Mouse (Mus musculus): ENCODE data around the gene Agr3. TPM values are rescaled to one million over a fixed set of nuclear protein-coding genes. Genes with fewer than 3 reads are reported as not detected.

The Agr3 gene
- not detected for total RNA-seq (2023)

DNA sequence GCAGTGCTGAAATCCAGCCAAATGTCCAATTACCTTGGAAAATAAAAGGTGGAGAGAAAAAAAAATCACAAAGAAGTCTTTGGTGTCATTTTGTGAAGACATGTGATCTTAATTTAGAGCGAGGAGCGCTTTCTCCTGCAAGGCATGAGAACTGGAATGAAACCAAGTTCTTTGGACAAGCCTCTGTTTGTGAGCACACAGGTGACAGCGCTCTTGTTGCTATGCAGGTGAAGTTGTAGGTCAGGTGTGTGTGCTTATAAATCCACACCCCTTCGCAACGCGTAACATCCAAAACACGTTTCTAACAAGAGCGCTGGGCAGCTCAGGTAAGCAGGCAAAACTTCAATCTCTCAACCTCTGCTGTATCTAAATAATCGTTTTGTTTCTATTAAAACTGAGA lies at the start of gene Agr3:
TSS of gene Agr3 (plus strand) at position 219 of the 400 bp plus-strand sequence.

DNA sequence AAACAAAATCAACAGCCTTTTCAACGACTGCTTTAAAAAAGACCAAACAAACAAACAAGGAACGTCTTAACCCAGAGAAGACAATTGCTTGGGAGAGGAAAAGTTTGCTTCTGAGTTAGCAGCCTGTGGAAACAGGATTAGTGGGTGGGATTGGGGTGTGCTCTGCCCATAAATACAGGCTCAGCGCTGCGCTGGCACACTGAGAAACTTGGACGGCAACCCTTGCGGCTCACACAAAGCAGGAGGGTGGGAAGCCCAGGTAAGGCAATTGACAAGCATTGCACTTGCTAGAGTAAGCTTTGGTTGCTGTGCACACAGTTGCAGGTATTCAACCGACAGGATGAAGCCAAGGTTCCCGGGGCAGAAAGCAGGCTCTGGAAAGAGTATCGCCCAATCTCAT lies 67.3 kb downstream of the Agr3 start, which contains the start of gene Agr2:
TSS of gene Agr2 (plus strand) at position 197 of the 400 bp plus-strand sequence.

Other genes starting within 250 kb of the Agr3 start
- gene Agr2, start 67.3 kb downstream of the Agr3 start, total RNA-seq (2023): not detected
- gene Tspan13, start 116.9 kb downstream of the Agr3 start, total RNA-seq (2023): 100 to 1,000 TPM; 103 to 127 TPM
- 10 to 100 TPM; 34.4 to 40.8 TPM for gene Ankmy2, start 231.5 kb downstream of the Agr3 start, total RNA-seq (2023)
- 100 to 1,000 TPM; 156 to 170 TPM for gene Bzw2, start 232.5 kb downstream of the Agr3 start, total RNA-seq (2023)

All from T-cell, adult 66 days (primary cell).